Mouse (Mus musculus) stomach, embryonic 14.5 days (tissue): ENCODE data around the gene Naip2. TPM values are rescaled to one million over a fixed set of nuclear protein-coding genes. Genes with fewer than 3 reads are reported as not detected.
"Not testable (repeated sequence)": the region's sequence is repeated elsewhere in the genome, so short reads cannot be mapped to it uniquely, and the experiment has no call there.

Experiments used
- ATAC-seq: fragments of 200-750 bp; cut with Nextera tagmentation; 2 replicates; pipeline ENCODE4 v1.8.0; 2017; ENCODE audit warnings: low read depth, moderate TSS enrichment; ENCODE audit not compliant: insufficient number of reproducible peaks, insufficient read depth, low FRiP score
- H3K27ac ChIP-seq: fragments of 300-500 bp; sonication (generic); 2 replicates; pipeline ENCODE4 v1.5.1; 2014; ENCODE audit warnings: mild to moderate bottlenecking, low read length, moderate library complexity, mixed read lengths
- H3K27me3 ChIP-seq: fragments of 300-500 bp; sonication (generic); 2 replicates; pipeline ENCODE4 v1.6.1; 2014; ENCODE audit warnings: low read length, control low read depth, mixed read lengths; ENCODE audit not compliant: control insufficient read depth, insufficient read depth
- H3K36me3 ChIP-seq: fragments of 300-500 bp; sonication (generic); 2 replicates; pipeline ENCODE4 v1.6.1; 2014; ENCODE audit warnings: mild to moderate bottlenecking, control low read depth, low read length, moderate library complexity, mixed read lengths; ENCODE audit not compliant: control insufficient read depth, insufficient read depth
- H3K4me1 ChIP-seq: fragments of 300-500 bp; sonication (generic); 2 replicates; pipeline ENCODE4 v1.6.1; 2014; ENCODE audit warnings: low read length, control low read depth, mixed read lengths; ENCODE audit not compliant: control insufficient read depth, insufficient read depth
- H3K4me2 ChIP-seq: fragments of 300-500 bp; sonication (generic); replicated peaks from 2 replicates; pipeline ENCODE4 v1.6.1; 2014; ENCODE audit warnings: low read depth, low read length, control low read depth
- H3K4me3 ChIP-seq: fragments of 300-500 bp; sonication (generic); 2 replicates; pipeline ENCODE4 v1.5.1; 2014; ENCODE audit warnings: low read depth, low read length, control low read depth
- H3K9ac ChIP-seq: fragments of 300-500 bp; sonication (generic); replicated peaks from 2 replicates; pipeline ENCODE4 v1.6.1; 2014; ENCODE audit warnings: low read depth, mild to moderate bottlenecking, control low read depth, low read length, moderate library complexity, mixed read lengths
- H3K9me3 ChIP-seq: fragments of 300-500 bp; sonication (generic); 2 replicates; pipeline ENCODE4 v1.6.1; 2016; ENCODE audit warnings: low read depth, low read length, control low read depth; ENCODE audit not compliant: control insufficient read depth
- WGBS: fragments of 180-500 bp; shearing (Covaris S2); extraction: QIAGEN DNeasy Blood & Tissue Kit; methylation state at CpG from one replicate; pipeline ENCODE4 v1.1.7; 2014; 5-methylcytosine and 5-hydroxymethylcytosine counted together
- polyA plus RNA-seq: library from polyadenylated mRNA; unstranded; fragments of >200 nt; fragmentation: Nextera tagmentation; extraction: Ambion mirVana; gene quantifications from 2 replicates; pipeline ENCODE4 v1.2.1, GENCODE M21; 2014

The Naip2 gene
- polyA plus RNA-seq, result 0.52 and 0.64 TPM in 2 replicates

DNA sequence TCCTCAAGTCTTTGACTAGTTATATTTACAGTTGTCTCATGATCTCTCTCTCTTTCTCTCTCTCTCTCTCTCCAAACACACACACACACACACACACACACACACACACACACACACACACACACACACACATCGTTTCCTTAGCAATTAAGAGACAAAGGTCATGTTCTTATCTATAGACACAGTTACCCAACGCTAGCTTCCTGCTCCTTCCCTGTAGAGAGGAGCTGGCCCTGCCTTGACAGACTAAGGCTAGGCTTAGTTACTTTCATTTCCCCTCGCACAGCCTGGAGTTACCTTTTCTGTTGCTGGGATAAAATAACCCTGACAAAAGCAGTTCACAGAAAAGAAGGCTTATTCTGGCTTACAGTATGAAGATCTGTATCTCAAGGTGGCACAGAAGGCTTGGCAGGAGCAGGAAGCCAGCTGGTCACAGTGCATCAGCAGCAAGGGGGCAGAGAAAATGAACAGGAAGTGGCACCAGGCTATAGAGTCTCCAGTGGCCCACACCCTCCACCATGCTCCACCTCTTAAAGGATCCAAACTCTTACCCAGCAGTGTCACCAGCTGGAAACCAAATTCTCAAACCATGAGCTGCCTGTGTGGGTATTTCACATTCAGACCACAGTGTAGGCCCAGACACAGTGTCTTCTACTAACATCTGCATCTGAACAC, at the start of gene Naip2:
Gene Naip2, minus strand, starts transcription at position 434 of the 675 bp plus-strand sequence.
- WGBS, result 43% methylated on average over 3 of the region's 3 CpGs
- H3K9me3 ChIP-seq, H3K27ac ChIP-seq, H3K4me2 ChIP-seq, H3K9ac ChIP-seq, ATAC-seq, H3K4me1 ChIP-seq, H3K36me3 ChIP-seq, H3K27me3 ChIP-seq, H3K4me3 ChIP-seq: not testable (repeated sequence)

- H3K9me3 ChIP-seq, H3K36me3 ChIP-seq, H3K27me3 ChIP-seq, H3K9ac ChIP-seq, ATAC-seq, H3K27ac ChIP-seq, H3K4me3 ChIP-seq, H3K4me2 ChIP-seq, H3K4me1 ChIP-seq: not testable (repeated sequence)
- 65% methylated on average over 5 of the region's 5 CpGs for WGBS
These were observed 45.1 kb upstream of the Naip2 start for GRCm38 (mm10) chr13:100246896-100247519.

DNA sequence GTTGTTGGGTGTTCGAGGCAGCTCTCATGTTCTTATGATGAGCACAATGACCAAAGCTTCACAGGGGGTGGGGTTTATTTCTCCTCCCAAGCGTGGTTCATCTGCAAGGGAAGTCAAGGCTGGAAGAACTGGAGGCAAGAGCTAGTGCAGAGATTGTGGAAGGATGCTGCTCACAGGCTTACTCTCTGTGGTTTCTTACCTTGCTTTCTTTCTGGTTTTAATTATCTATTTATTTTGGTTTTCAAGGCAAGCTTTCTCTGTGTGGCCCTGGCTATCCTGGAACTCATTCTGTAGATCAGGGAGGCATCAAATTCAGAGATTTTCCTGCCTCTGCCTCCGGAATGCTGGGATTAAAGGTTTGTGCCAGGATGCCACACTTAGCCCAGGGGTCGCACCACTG, 44.3 kb upstream of the Naip2 start, which contains the start of gene Naip5:
Gene Naip5, minus strand, starts transcription at position 101 of the 400 bp plus-strand sequence.
- H3K9ac ChIP-seq, ATAC-seq, H3K9me3 ChIP-seq, H3K27me3 ChIP-seq, H3K36me3 ChIP-seq, H3K27ac ChIP-seq, H3K4me2 ChIP-seq, H3K4me1 ChIP-seq, H3K4me3 ChIP-seq: not testable (repeated sequence)
- WGBS, result 74% methylated on average over 4 of the region's 4 CpGs

DNA sequence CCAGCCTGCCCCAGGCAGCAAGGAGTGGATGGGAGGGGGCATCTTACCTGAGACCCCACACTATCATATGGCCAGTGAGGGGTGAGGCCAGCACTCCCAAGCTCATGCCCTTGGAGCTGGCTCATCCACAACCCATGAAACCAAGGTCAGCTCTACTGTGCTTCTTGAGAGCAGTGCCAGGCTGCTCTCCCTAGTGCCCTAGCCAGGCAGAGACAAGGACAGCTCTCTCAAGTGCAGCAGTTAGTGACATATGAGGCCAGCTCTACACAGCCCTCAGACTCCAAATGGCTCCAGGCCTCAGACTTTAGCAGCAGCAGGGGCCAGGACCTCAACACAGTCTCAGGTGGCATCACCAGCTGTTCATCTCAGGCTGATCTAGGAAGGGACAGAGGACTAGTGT, 41.8 kb upstream of the Naip2 start:
- ATAC-seq, result no peak
- Histone ChIP-seq H3K4me1 (no peaks in the 10 kb centered on the region), H3K27me3 (no peaks in the 10 kb centered on the region), H3K27ac (no peak overlapping the region), H3K9me3 (no peaks in the 10 kb centered on the region), H3K9ac (no peak overlapping the region), H3K4me3 (no peak overlapping the region), H3K4me2 (no peak overlapping the region), H3K36me3 (no peaks in the 10 kb centered on the region)

GRCm38 (mm10) chr13:100213683-100214082, 11.8 kb upstream of the Naip2 start:
- ATAC-seq, H3K36me3 ChIP-seq, H3K4me3 ChIP-seq, H3K4me1 ChIP-seq, H3K4me2 ChIP-seq, H3K9ac ChIP-seq, H3K27ac ChIP-seq, H3K27me3 ChIP-seq, H3K9me3 ChIP-seq: not testable (repeated sequence)
- 64% methylated on average over 1 of the region's 1 CpGs for WGBS

GRCm38 (mm10) chr13:100210540-100210939, 8.6 kb upstream of the Naip2 start:
- no peaks in the 10 kb centered on the region for H3K36me3 ChIP-seq
- no peak overlapping the region for H3K27ac ChIP-seq
- H3K9me3 ChIP-seq, result no peaks in the 10 kb centered on the region
- 25% methylated on average over 8 of the region's 8 CpGs for WGBS
- no peak overlapping the region for H3K4me2 ChIP-seq
- H3K27me3 ChIP-seq, result no peaks in the 10 kb centered on the region
- no peak overlapping the region for H3K9ac ChIP-seq
- no peaks in the 10 kb centered on the region for H3K4me1 ChIP-seq
- ATAC-seq, result no peak
- no peak overlapping the region for H3K4me3 ChIP-seq

DNA sequence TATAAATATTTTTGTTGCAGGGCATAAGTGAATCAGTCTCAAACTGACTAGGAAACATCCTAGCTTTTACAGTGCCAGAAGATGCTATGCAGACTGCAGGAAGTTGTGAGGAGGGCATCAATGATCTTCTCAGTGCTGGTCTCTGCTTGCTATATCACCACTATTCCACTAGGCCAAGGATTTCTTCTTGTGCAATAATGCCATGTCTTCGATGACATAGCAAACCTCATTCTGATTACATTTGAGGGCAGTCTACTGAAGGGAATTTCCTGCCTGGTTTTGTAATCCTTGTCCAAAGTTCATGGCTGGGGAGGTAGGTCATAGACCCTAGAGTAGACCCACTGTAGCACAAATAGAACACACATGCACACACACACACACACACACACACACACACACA, 1.4 kb upstream of the Naip2 start:
- H3K9me3 ChIP-seq, result no peaks in the 10 kb centered on the region
- no peak overlapping the region for H3K4me2 ChIP-seq
- WGBS, result 81% methylated on average over 1 of the region's 1 CpGs
- H3K4me3 ChIP-seq, result no peak overlapping the region
- no peaks in the 10 kb centered on the region for H3K27me3 ChIP-seq
- no peak overlapping the region for H3K9ac ChIP-seq
- H3K4me1 ChIP-seq, result no peaks in the 10 kb centered on the region
- ATAC-seq, result no peak
- H3K36me3 ChIP-seq, result no peaks in the 10 kb centered on the region
- no peak overlapping the region for H3K27ac ChIP-seq

GRCm38 (mm10) chr13:100200778-100201177, 1.1 kb downstream of the Naip2 start:
- Histone ChIP-seq H3K9me3 (no peaks in the 10 kb centered on the region), H3K4me1 (no peaks in the 10 kb centered on the region), H3K27me3 (no peaks in the 10 kb centered on the region), H3K36me3 (no peaks in the 10 kb centered on the region), H3K4me3 (no peak overlapping the region), H3K4me2 (no peak overlapping the region), H3K9ac (no peak overlapping the region), H3K27ac (no peak overlapping the region)
- ATAC-seq, result no peak

- Histone ChIP-seq H3K4me3 (no peak overlapping the region), H3K9ac (no peak overlapping the region), H3K27ac (no peak overlapping the region), H3K9me3 (no peaks in the 10 kb centered on the region), H3K4me2 (no peak overlapping the region), H3K27me3 (no peaks in the 10 kb centered on the region), H3K4me1 (no peaks in the 10 kb centered on the region), H3K36me3 (no peaks in the 10 kb centered on the region)
- no peak for ATAC-seq
- WGBS, result 78% methylated on average over 3 of the region's 3 CpGs
These were observed 6.5 kb downstream of the Naip2 start for GRCm38 (mm10) chr13:100195421-100195820.
